Mouse (Mus musculus): ENCODE measurements at regions not wholly inside any gene's neighbourhood (a gene's known extent, or its start where the extent isn't known, plus 50 kb on each side); places are given as distances from the start of the nearest gene placed in this dataset.

- TF ChIP-seq POLR2A (IDR thresholded peaks at IDR 0.05; ENCODE audit: low read depth, low read length) = no peak
- TF ChIP-seq CTCF (conservative IDR thresholded peaks at IDR 0.05; ENCODE audit: insufficient read depth, insufficient read length, low read depth, low read length) = no peak
Measured at GRCm38 (mm10) chrX:11388860-11389259, 61.2 kb downstream of the H2al1j start.
